Comparison of ENCODE assay signal across 34 mouse cellular contexts in the genomic region with DNA sequence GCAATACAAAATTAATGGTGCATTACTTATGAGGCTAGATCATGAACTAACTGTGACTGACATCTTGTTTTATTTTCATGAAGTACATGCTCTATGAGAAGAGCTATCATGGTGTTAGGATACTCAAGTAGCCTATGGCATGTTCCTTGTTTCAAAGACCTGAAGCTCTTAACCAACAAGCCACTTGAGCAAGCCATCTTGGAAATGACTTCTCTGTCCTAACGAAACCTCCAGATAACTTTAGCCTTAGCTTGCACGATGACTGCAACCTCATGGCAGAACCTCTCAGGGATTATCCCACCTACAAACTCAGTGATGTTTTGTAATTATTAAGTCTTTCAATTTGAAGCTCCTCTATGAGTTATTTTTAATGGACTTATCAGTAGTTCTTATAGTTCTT.
"Had no signal": no experiment of that assay in that cellular context is flagged by ENCODE, and none has a peak within 500 bp of the region (broad histone marks: within the 10 kb centered on the region; RNA-seq: fewer than 3 reads in every experiment).

No protein-coding gene starts in this region.

- H3K9me3 ChIP-seq: heart, embryonic 10.5 days; heart, embryonic 12.5 days; heart, embryonic 13.5 days; heart, embryonic 15.5 days; hindbrain, embryonic 10.5 days; hindbrain, embryonic 12.5 days; hindbrain, embryonic 13.5 days; hindbrain, embryonic 15.5 days; intestine, embryonic 15.5 days; kidney, embryonic 15.5 days had no signal

- H3K9ac ChIP-seq: heart, embryonic 12.5 days; heart, embryonic 13.5 days; heart, embryonic 15.5 days; hindbrain, embryonic 12.5 days; hindbrain, embryonic 13.5 days; hindbrain, embryonic 14.5 days; hindbrain, embryonic 15.5 days; intestine, embryonic 15.5 days; kidney, embryonic 15.5 days had no signal

- H3K36me3 ChIP-seq: heart, embryonic 10.5 days; heart, embryonic 12.5 days; heart, embryonic 13.5 days; heart, embryonic 15.5 days; hindbrain, embryonic 10.5 days; hindbrain, embryonic 12.5 days; hindbrain, embryonic 13.5 days; hindbrain, embryonic 15.5 days; intestine, embryonic 15.5 days; kidney, embryonic 15.5 days had no signal

- DNase-seq: heart, postnatal 14 days; heart, postnatal 36 days; heart, postnatal 4 days; kidney, adult 11 months; kidney, adult 18-20 months; kidney, adult 2 months; kidney, adult 8-10 months; kidney, adult 9 months; kidney, postnatal 10 days; kidney, postnatal 14 days; kidney, postnatal 25 days; kidney, postnatal 36 days; kidney, postnatal 4 days; layer of hippocampus, adult 9-11 months; layer of hippocampus, postnatal 36 days had no signal

- H3K4me1 ChIP-seq: heart, embryonic 10.5 days; heart, embryonic 12.5 days; heart, embryonic 13.5 days; heart, embryonic 15.5 days; hindbrain, embryonic 12.5 days; hindbrain, embryonic 15.5 days; intestine, embryonic 15.5 days had no signal

- H3K4me2 ChIP-seq: heart, embryonic 11.5 days; heart, embryonic 12.5 days; heart, embryonic 13.5 days; heart, embryonic 15.5 days; hindbrain, embryonic 12.5 days; hindbrain, embryonic 13.5 days; hindbrain, embryonic 14.5 days; hindbrain, embryonic 15.5 days; intestine, embryonic 15.5 days; kidney, embryonic 15.5 days had no signal

- H3K27ac ChIP-seq: heart, embryonic 10.5 days; heart, embryonic 13.5 days; heart, embryonic 15.5 days; hindbrain, embryonic 10.5 days; hindbrain, embryonic 12.5 days; hindbrain, embryonic 13.5 days; hindbrain, embryonic 14.5 days; hindbrain, embryonic 15.5 days; hindbrain, postnatal 0 days; intestine, embryonic 15.5 days; kidney, embryonic 15.5 days; kidney, postnatal 0 days; layer of hippocampus, adult 2 months had no signal

- ATAC-seq: hindbrain, embryonic 16.5 days; hindbrain, postnatal 0 days; inflammation-experienced regulatory T-cells, adult 6 months; intestine, embryonic 15.5 days; intestine, embryonic 16.5 days; intestine, postnatal 0 days had no signal

- H3K27me3 ChIP-seq: heart, embryonic 12.5 days; heart, embryonic 13.5 days; heart, embryonic 15.5 days; hindbrain, embryonic 12.5 days; hindbrain, embryonic 13.5 days; hindbrain, embryonic 15.5 days; intestine, embryonic 15.5 days; kidney, embryonic 15.5 days had no signal

- H3K4me3 ChIP-seq: heart, embryonic 10.5 days; heart, embryonic 12.5 days; heart, embryonic 13.5 days; heart, embryonic 15.5 days; hindbrain, embryonic 10.5 days; hindbrain, embryonic 12.5 days; hindbrain, embryonic 13.5 days; hindbrain, embryonic 15.5 days; intestine, embryonic 15.5 days; kidney, embryonic 15.5 days; layer of hippocampus, adult 2 months had no signal
